Mouse (Mus musculus) C2C12 (cell line): ENCODE results near the gene B130006D01Rik.

Source experiments
- CEBPB ChIP-seq: IDR thresholded peaks from one replicate; pipeline ENCODE4 v1.6.1; 2011; ENCODE audit warnings: low read depth, mild to moderate bottlenecking, control low read depth, moderate library complexity
- CTCF ChIP-seq: IDR thresholded peaks from one replicate; pipeline ENCODE4 v1.5.1; 2011; ENCODE audit not compliant: control insufficient read depth, insufficient read depth, insufficient read length
- FOSL1 ChIP-seq: IDR thresholded peaks from one replicate; pipeline ENCODE4 v1.8.0; 2011; ENCODE audit warnings: mild to moderate bottlenecking, low read length; ENCODE audit not compliant: poor library complexity, insufficient read depth, severe bottlenecking
- MAX ChIP-seq: IDR thresholded peaks from one replicate; pipeline ENCODE4 v1.6.1; 2011; ENCODE audit warnings: mild to moderate bottlenecking, control low read depth
- MYOD1 ChIP-seq: IDR thresholded peaks from one replicate; pipeline ENCODE4 v1.6.1; 2011; ENCODE audit warnings: low read depth; ENCODE audit not compliant: control insufficient read depth, insufficient read length
- MYOG ChIP-seq: IDR thresholded peaks from one replicate; pipeline ENCODE4 v1.6.1; 2011; ENCODE audit not compliant: control insufficient read depth, insufficient read length; ENCODE audit errors: extremely low read depth
- USF1 ChIP-seq: IDR thresholded peaks from one replicate; pipeline ENCODE4 v1.6.1; 2011; ENCODE audit warnings: low read depth, mild to moderate bottlenecking, control low read depth, moderate library complexity

GRCm38 (mm10) chr11:95704032-95704969, 19.1 kb upstream of the B130006D01Rik start:
- TF ChIP-seq MYOG (no peak), CTCF (no peak), MAX (no peak), USF1 (no peak), CEBPB (no peak), MYOD1 (no peak), FOSL1 (no peak)
